Mouse (Mus musculus) CH12F3 (cell line): ENCODE data around the gene Rnaseh1.

Source experiments
- in situ Hi-C: fragments of 300-500 bp; cut with MboI; formaldehyde crosslinking; loops from 2 replicates; pipeline ENCODE4 v1.14.3; 2020; ENCODE audit warnings: low sequenced_read_pairs

The Rnaseh1 gene

DNA sequence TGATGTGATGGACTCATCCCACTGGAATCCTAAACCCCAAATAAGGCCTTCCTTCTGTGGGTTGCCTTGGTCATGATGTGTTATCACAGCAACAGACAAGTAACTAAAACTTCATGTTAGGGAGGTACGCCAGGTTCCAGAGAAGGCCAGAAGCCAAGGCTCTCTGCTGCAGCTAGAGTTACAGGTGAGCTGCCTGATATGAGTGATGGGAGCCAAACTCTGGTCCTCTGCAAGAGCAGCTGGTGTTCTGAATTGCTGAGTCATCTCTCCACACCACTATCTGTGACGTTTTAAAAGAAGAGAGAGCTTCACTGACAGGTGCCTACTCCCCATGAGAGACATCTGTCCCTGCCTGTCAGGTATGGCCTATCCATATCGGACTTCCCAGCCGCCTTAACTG lies 13.2 kb downstream of the Rnaseh1 start:
- in situ Hi-C loops, result no loop called here

DNA sequence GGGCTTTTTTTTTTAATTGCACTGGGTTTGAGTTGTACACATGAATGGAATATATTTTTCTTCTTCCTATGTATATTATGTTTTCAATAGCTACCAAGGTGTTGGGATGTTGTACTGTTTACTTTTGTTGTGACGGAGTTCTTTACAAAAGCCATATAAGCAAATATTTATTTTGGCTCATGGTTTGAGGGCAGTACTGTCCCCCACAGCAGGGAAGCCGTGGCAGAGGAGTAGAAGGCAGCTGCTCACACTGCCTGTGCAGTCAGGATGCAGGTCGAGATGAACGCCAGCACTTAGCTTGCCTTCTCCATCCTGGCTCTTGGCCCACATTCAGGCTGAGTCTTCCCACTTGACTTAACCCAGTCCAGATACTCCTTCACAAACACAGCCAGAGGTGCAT lies 17.3 kb downstream of the Rnaseh1 start:
- in situ Hi-C loops, result no loop called here

DNA sequence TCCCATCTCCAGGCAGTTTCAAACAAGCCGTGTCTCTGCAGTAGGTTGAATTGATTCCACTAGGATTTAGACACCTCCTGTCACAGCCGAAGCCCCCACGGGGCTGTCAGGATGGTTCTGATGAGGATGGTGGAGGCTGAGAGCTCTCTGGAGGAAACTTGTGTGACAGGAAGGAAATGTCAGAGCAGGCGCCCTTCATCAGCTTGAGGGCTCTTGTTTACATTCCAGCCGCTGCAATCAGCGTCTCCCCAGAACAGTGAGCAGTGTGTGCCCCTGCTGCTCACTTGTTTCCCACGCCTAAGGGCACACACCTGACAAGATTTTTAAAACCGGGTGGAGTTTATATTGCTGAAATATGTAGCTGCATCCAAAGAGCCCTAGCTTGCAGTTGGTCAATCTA lies 17.9 kb downstream of the Rnaseh1 start:
- in situ Hi-C loops, result no loop called here

DNA sequence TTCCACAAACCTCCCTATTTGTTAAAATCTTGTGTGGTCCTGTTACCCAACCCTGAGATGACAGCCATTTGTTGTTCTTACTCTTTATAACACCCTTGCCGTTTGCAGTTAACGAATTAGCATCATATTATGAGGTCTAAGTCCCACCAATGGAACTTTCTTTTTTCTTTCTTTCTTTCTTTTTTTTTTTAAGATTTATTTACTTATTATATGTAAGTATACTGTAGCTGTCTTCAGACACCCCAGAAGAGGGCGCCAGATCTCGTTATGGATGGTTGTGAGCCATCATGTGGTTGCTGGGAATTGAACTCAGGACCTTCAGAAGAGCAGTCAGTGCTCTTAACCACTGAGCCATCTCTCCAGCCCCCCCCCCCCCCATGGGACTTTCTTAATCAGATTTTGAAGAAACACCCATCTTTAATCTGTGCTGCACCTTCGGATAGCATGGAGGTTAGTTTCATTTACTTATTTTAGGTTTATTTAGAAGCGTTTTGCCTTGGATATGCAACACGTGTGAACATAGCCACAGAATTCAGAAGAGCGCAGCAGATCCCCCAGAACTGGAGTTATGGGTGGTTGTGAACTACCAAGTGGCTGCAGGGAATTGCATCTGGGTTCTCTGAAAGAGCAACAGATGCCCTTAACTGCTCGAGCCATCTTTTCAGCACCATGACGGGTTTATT lies 24.8 kb downstream of the Rnaseh1 start:
- in situ Hi-C loops, result no loop called here

DNA sequence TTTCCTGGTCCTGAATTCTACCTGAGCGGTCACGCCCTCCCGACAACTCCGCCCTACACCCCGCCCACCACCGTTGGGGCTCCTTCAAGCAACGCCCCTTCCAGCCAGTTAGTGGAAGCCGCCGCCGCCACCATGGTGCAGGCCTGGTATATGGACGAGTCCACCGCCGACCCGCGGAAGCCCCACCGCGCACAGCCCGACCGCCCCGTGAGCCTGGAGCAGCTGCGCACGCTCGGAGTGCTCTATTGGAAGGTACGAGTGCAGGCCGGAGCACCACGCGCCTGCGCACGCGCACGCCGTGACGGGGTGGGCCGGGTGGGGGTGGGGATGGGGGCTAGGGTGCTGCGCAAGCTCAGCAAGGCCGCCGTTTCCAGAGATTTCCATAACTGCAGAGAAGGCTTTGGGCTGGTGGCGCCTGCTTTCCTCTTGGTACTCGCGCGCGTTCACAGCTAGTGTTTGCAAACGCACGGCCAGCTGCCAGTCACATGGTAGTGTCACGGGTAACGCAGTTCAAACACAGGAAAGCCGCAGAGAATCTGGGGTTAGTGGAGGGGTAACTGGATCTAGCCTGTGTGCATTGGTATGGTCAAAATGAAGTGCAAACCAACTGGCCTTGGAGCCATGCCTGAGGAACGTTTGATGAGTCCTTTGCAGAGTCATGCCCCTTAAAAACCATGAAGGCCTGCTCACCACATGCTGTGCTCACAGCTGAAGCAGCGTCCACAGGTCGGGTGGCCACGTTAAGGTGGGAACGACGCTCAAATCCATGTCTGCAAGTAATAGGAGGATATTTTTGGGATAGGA lies 25.9 kb downstream of the Rnaseh1 start, which contains the start of gene Adi1:
TSS of gene Adi1 (plus strand) at position 111 of the 804 bp plus-strand sequence.
- in situ Hi-C loops, result no loop called here

DNA sequence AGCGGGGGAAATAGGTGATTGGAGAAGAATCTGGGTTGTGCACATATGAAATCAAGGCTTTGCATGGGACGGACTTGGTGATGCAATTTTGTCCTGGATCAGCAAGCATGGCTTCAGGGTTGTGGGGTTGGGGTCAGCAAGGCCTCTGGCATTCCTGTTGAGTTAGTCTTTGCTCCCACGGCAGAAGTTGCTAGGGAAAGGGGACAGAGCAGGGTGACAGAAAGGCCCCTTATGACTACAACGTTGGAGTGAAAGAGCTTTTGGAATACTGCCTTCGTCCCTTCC lies 26.5 kb downstream of the Rnaseh1 start:
- in situ Hi-C loops, result no loop called here

DNA sequence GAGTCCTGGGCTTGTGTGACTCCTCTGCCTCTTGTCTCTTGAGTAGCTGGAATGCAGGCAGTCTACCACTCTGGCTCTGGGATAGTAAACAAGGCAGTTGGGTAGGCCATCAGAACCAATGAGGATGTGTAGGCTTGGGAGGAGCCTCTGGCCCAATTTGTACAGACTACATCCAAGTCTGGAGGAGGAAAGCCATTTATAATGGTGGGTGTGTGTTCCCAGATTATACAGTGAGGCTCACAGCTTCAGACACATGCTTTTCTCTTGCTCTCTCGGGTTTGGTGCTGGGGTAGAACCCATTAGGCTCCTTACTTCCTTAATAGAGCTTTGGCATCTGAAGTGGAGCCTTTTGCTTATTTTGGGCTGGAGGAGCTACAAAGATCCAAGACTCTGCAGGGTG lies 35.3 kb downstream of the Rnaseh1 start:
- in situ Hi-C loops, result no loop called here

DNA sequence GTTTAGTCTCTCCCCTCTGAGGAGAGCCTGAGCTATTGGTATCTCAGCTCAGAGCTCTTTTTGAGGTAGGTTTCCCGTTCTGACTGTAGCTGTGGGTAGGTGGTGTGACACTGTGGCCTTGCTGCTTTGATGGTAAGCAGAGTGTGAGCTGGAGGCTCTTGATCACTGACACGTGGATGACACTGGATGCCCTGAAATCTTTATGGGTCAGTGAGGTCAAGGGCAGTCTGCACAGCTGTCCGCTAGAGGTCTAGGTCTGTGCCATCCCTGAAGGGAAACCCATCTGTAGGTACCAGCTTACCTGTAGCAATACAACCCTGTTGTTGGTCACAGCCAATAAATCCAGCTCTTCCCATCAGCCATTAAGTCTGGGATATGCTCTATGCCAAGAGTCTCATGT lies 36.4 kb downstream of the Rnaseh1 start:
- in situ Hi-C loops, result no loop called here

DNA sequence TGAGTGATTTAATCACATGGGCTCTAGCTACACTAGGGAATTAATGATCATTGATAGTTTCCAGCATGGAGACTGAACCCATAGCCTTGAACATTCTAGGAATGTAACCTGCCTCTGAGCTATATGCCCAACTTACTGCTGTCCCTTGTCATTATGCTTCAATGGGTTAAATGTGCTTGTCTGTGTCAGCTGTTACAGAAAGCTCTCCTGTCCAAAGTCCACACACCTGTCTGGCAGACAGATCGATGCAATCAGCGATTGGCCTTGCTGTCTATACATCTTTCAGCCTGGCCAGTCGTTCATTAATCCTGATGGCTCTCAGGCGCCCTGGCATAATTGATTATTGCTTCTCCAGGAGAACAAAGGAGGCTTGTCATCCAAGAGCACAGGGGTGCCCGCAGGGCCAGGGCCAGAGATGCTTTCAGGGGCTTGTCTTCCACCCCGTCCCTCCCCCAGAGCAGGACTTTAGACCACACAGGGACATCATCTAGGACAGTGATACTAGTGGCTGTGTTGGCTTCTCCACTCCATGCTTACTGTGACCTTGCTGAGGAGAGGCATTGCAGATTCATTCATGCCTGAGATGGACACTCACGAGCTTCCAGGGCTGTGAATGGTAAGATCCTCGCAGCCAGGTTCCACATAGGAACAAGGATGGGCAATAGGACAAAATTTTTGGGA lies 36.9 kb downstream of the Rnaseh1 start:
- in situ Hi-C loops, result no loop called here

DNA sequence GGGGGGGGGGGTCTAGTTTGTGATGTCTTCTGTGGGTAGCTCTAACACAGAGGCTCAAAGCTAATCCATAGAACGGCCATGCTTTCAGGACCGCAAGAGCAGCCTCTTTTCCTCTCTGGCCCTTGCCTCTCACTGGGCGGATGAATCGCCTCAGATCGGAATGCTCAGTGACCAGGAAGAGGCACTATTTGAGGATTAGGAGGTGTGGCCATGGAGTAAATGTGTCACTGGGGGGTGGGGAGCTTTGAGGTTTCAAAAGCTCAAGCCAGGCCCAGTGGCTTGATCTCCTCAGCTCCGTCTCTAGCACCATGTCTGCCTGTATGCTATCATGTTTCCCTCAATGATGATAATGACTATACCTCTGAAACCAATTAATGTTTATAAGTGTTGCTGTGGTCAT lies 39.6 kb downstream of the Rnaseh1 start:
- in situ Hi-C loops, result no loop called here

DNA sequence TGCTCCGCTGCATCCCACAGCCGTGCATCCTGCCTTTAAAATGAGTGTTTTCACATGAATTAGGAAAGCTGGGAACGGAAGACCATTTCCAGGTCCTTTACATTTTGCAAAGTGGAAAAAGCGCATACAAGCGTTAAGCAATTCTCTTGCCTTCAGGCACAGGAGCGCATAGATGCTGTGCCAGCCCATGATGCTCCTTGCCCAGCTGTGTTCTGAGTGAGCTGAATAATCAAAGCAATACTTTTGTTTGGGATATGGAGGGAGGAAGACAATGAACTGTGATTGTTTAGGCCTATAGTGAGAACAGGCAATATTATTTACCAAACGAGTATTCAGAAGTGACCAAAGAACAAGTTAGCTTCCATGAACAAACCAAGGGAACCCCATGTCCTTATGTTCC lies 41.3 kb downstream of the Rnaseh1 start:
- in situ Hi-C loops, result no loop called here

DNA sequence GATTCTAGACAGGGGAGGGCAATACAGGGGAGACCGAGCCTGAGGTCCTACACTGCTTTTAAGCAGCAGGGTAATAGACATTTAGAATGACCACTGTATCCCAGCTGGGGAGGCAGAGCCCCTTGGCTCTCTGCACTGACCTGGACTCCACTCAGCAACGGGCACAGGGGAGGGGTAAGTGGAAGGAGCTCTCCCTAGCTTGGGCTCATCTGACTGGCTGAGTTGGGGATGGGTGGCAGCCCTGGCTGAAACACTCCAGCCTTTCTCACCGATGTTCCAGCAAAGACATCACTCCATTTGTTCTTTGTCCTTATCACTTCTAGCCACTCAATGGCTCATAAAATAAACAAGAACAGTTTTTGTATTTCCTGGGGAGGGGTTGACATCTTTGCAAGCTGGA lies 44.3 kb downstream of the Rnaseh1 start:
- in situ Hi-C loops, result no loop called here

DNA sequence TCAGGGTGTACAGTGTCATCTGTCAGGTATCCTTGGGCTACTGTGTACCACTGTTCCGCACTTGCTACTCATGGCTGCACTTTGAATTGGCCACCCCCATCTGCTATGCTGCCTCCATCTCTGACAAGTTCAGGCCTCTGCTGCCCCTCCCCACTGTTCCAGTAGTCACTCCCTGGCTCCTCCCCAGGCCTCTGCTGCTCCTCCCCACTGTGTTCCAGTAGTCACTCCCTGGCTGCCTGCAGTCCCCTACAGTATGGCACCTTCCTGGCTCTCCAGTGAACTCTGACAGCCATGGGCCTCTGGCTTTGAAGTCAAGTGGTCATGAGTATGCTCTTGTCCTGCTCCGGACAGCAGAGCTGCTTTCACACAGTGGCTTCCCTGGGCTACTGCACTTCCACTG lies 44.8 kb downstream of the Rnaseh1 start:
- in situ Hi-C loops, result no loop called here

DNA sequence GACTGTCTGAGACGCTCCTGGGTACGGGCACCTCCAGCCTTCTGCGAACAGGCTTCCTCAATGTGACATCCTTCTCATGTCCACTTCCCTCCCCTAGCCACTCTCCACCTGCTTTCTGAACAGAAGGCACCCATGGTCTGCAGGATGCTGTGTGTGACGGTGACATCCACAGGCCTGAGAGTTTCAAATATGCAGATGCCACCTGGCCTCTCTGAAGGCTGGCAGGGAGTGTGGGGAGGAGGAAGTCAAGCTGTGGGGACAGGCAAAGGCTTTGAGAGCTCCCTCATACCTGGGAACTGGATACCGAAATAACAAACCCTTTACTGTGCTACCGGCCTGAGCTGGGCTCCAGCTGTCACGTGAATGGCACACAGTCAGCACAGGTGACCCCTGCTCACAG lies 45.4 kb downstream of the Rnaseh1 start:
- in situ Hi-C loops, result no loop called here

DNA sequence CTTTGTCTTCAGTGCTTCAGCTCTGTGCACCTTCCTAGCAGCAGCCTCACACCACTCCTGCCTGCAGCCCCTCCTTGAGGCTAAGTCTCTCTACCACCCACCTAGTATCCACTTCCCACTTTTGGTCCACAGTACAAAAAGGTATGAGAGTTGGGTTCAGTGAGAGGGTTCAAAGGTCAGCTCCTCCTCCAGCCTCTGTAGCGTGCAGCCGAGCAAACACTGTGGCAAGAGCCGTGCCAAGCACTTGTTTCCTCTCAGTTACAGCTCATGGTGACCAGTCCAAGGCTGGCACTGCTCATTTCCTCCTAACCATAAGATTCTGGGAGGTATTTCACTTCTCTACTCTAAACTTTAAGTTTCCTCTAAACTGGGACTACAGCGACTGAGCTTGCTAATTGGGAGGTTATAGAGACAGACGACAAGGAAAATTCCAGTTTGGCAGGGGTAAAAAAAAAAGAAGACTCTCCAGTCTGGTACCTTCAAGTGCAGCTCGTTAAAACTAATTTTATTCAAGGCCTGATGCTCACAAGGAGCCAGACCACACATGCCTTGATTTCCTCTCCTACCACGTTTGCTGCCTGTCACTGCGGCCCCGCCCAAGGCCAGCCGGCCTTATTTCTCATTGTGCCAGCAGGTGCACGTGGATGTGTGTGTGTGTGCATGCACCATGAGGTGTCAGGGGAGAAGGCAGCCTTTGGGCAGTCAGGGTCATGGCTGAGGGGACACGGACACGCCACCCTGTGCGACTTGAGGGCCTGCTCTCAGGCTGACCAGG lies 48.6 kb downstream of the Rnaseh1 start:
- in situ Hi-C loops, result no loop called here

DNA sequence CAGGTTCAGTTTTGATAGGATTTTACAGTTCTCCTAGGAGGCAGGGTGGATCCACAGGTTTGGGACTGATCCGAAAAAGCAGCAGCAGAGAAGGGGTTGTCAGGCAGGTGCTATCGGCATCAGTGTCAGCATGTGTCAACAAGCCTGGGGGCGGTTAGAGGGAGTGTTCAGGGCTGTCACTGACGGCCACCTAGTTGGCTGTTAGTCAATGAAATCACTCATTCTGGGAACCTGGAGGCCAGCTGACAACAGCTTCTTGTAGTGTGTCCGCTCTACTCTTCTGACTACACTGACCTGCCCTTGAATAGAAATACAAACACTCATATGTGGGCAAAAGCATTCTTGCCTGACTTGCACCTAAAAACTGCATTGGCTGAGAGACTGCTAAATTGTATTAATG lies 49.7 kb downstream of the Rnaseh1 start:
- in situ Hi-C loops, result no loop called here

DNA sequence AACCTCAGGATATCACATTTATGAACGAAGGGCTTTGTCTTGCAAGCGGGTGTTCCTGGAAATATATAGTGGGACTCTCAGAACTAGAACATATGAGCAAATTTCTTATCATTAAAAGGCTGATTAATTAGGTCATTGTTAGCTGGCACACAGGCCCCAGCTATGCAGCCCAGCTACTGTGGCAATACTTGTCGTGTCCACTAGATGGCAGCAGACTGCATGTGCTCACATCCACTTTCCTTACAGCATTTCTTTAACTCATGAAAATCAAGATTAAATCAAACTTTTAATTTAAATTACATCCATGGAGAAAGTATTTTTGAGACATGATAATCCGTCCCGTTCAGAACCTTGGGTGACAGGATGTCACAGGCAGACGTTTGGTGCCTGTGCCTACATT lies 50.3 kb downstream of the Rnaseh1 start:
- in situ Hi-C loops, result no loop called here

DNA sequence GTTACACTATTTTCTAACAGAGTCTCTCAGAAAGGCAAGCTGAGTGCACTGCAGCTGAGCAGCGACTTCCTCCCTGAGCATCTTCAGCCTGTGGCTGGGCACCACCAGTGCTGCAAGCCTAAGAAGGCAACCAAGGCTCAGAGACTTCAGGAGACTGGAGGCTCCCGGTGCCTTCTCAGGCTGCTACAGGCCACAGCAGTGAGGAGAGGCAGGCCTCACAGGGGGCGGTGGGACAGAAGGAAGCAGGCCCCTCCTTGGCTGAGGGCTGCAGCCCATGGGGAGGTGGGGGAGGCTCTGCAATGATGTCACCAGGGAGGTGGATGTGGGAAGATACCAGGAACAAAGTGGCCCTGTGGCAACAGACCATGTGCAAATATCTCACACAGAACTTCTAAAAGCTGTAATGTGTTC lies 50.7 kb downstream of the Rnaseh1 start:
- in situ Hi-C loops, result no loop called here

DNA sequence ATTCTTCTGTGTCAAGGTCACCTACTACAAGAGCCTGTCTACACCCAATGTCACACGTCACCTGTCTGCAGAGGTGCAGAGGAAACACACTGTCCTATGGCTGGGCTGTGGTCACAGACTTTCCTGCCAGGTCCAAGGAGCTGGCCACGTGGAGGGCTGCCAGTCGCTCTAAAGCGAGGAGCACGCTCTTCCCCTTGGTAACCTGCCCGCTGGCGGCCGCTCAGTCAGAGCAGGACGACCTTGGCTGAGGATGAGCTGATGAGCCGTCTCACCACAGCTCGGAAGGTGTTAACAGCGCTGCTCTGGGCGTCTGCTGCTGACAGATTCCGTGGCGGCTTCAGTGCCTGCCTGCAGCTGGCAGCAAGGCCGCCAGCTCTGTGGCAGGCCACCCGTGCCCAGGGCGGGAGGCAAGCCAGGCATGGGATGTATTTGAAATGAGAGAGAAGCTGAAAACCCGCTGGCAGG lies 51.2 kb downstream of the Rnaseh1 start:
- in situ Hi-C loops, result no loop called here

DNA sequence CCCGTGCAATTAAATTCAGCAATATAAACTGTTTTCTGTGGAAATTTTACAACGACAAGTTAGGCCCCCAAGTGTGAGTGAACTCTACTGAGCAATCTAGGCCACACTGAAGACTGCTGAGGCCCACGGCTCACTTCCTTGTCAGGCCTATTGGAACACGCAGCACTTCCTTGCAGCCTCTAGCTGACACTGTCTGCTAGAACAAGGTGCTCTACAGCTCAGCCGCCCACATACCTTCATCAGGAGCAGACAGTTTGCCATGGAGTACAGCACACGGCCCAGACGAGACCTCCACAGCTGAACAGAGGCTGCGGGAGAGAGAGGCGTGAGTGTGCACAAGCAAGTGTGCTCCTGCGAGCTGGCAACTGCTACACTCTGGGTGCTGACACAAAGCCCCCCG lies 51.9 kb downstream of the Rnaseh1 start:
- in situ Hi-C loops, result no loop called here

DNA sequence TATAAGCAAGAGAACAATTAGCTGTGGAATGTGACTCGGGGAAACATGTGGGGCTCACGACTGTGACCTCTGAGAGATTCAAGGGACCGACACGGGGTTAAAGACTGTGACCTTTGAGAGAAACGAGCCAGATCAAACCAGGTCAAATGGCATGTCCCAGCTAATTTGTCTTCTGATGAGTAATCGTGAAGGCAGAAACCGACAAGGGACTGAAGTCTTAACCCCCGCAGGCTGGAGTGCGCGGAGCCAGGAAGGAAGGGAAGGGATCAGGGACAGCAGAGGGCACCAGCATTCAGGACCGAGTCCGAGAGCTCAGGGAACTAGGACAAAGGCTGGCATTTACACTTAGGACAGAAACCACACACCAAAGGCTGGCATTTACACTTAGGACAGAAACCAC lies 55.0 kb downstream of the Rnaseh1 start:
- in situ Hi-C loops, result no loop called here
